Mouse (Mus musculus) gastrocnemius, postnatal 36 days (tissue): ENCODE measurements around the gene 4921517D22Rik. TPM values are rescaled to one million over a fixed set of nuclear protein-coding genes. Genes with fewer than 3 reads are reported as not detected.
"Not testable (repeated sequence)": the region's sequence is repeated elsewhere in the genome, so short reads cannot be mapped to it uniquely, and the experiment has no call there.

Source experiments
- DNase-seq, 2 experiments: peaks; one replicate each; pipeline ENCODE4 v3.0.0; 2022
- intact Hi-C: fragments of 180-260 bp; cut with DNase I; formaldehyde crosslinking; loops from one replicate; pipeline ENCODE4 v1.15.1; 2025
- long read RNA-seq, 2 experiments: library from polyadenylated mRNA; stranded (forward); transcript quantifications; one replicate each; pipeline ENCODE4 v2.0.0; 2021
- total RNA-seq, 2 experiments: library from RNA; stranded (reverse); gene quantifications; 2 replicates each; pipeline ENCODE4 v1.2.3; 2021

The 4921517D22Rik gene
- not detected for total RNA-seq
- long read RNA-seq, experiment 1, result 0 reads
- long read RNA-seq, experiment 2, result 0 reads

DNA sequence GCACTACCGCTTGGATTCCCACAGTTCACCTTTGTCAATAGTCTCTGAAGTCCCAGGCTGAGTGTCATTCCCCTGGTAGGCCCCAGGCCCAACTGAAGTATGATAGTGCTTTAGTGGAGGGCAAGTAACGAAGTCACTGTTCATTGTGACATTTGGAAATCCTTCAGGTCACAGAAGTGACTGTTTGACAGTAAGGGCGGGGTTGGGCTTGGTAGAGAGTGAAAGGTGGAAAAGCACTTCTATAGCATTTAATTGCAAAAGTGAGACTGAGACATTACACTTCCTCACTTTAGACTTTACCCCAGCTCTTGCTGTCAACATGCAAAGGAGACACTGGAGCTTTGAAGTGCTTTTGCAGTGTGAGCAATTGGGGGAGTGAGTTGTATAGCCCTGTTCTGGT, at the start of gene 4921517D22Rik:
TSS of gene 4921517D22Rik (minus strand) at position 101 of the 400 bp plus-strand sequence.
- intact Hi-C loops, result no loop called here

DNA sequence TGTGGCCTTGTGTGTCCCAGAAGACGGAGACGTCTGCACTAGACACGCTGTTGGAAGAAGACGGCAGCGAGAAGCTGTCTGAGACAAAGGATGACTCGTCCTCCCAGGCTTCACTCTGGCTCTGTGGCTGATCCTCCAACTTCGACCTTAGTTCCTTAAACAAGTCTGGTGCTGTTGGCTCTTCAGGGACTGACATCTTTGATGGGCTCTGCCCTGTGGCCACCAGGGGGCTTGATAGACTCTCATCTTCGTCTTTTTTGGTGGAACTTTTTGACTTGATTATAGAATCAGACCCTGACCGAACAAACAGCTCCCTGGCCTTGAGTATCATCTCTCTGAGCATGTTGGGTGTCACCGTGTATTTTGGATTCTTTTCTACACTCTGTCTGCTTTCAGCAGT, 47.8 kb upstream of the 4921517D22Rik start:
- DNase-seq, result no peak
- intact Hi-C loops, result no loop called here

More for the DNA sequence above, at the start of gene 4921517D22Rik:
- no peak for DNase-seq

DNA sequence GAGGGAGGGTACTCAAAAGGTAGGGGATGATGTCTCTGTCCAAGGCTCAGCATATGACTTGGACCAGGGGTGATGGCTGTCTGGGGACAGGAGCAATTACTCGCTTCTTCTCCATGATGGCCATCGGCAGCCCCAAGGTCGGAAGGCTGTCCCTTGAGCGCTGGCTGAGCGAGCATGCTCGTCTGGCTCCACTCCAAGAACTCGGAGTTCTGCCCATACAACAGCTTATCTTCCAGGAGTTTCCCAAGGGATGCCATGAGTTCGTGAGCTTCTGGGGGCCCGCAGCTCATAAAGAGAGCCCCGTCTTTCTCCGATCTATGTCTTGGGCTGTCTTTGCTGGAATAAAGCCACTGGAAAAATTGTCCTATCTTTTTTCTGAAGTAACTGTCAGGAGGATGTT, 47.2 kb upstream of the 4921517D22Rik start:
- intact Hi-C loops, result no loop called here
- peak in 1 of 2 experiments; percentile 38 for DNase-seq

DNA sequence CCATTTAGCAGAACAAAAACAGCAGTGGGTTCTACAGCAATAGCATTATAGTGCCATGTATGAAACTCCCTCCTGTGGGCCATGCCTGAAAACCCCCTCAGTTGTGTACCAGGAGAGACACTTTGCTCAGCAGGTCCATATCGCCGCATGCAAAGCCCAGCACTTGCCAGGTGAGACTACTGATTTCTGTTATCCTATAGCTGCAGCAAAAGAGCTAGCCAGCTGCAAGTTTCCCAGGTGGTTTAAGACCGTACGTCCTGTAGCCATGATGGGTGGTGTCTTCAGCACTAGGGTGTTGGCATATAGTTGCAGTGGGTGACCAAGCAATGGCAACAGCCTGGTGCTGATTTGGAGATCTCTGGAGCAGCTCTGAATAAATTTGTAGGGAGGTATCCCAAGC, 45.5 kb upstream of the 4921517D22Rik start:
- DNase-seq, result no peak
- intact Hi-C loops, result no loop called here

DNA sequence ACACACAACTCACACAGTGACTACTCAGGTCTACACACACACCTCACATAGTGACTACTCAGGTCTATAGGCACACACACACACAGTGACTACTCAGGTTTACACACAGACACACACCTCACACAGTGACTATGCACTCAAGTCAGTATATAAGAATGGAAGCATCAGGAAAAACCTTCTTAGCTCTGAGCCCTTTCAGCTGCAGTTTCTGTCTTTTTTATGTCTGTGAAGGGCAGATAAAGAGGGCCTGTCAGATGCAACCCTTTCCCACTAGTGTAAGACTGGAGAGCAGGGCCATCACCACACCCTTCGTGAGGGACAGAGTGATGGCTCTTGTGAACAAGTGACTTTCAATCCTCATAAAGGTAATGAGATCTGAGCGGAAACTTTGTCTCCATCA, 44.5 kb upstream of the 4921517D22Rik start:
- no peak for DNase-seq
- intact Hi-C loops, result no loop called here

DNA sequence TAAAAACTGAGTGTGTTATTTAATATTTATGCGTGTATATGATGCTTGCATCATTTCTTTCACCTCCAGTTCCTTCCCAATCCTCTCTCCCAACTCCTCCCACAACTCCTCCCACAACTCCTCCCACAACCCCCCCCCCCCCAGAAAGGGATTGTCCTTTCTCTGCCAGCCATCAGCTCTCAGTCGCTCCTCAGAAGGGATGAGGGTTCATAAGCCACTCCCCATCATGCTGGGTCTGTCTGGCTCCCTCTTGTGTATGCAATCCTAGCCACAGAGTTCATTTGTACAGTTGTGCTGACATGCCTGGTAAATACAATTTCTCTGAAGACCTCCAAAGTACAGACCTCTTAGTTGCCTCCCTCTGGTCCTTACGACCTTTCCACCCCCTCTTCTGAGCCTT, 41.3 kb upstream of the 4921517D22Rik start:
- DNase-seq, result no peak
- intact Hi-C loops, result no loop called here

DNA sequence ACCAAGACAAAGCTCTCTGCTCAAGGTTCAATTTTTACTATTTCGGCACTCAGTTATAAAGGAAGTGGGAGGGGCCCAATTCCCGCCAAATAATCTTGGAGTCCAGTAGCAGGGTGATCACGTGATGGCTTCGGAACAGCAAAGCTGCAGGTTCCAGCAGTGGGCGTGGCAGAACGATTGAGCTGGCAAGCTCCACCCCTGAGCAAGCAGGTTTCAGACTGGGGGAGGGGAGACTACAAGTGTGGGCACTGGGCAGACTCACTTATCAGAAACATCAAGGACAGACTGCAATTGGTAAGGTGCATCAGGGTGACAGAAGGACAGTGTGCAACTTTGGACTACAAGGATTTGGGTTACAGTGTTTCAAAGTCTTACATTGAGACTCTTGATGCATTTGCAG, 40.4 kb upstream of the 4921517D22Rik start:
- intact Hi-C loops, DNase-seq: not testable (repeated sequence)

DNA sequence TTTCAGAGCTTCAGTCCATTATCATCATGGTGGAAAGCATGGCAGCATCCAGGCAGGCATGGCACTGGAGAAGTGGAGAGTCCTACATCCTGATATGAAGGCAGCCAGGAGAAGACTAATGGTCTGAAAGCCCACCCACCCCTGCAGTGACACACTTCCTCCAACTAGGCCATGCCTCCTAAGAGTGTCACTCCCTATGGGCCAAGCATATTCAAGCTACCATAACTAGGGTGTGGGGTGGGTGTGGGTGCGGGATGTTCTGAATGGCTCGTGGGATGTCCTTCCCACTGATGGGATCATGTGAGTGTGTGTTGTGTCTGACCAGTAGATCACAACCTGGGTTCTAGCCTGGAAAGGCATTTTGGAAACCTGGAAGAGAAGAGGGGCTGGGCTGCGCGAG, 40.0 kb upstream of the 4921517D22Rik start:
- intact Hi-C loops, result no loop called here
- DNase-seq, result no peak

DNA sequence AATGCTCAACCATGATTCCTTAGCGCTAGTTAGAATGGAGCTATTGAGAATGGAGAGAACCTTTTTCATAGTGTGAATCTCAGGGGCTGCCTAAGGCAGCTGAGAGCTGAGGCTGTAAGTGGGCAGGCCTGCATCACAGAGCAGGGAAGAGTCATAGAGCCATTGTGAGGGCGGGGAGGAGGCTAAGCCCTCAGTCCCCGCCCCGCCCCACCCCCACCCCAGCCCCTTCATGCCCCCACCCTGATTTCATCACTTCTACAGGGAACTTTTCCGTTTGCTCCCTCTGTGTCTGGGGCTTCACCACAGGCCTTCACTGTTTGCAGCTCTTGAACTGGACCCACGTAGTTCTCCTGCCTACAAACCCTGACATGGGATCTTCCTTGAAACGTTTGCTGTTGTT, 37.7 kb upstream of the 4921517D22Rik start, which contains the start of gene Spata31d1d:
TSS of gene Spata31d1d (minus strand) at position 101 of the 400 bp plus-strand sequence.
- intact Hi-C loops, result no loop called here
- DNase-seq, result no peak

DNA sequence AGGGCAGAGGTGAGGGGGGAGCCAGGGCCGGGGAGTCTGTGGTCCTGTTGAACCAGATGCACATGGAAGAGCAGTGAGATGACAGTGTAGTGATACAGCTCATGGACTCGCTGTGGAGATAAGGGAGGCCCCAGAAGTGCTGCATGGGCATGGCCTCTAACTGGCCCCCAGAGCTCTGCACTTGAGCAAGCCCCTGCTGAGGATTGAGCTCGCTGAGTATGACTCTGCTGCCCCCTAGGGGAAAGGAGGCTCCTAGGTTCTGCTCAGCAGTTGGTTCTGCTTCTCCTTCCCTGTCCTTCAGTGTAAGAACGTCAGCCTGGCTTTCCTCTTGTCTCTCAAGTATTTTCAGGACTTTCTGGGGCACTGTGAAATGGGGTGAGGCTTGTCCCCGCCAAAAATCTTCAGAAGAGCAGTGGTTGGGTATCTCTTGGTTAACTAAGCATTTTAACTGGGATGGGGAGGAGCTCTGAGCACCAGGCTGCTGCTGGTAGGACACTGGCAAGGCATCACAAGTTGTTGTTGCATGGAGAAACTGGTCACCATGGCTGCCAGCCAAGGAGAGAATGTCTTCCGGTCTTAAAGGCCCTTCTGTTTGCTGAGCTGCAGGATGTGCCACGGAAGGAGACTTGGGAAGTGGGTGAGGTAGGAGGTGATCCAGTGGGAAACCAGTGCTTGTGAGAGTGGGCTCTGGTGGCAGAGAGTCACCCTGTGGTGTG, 34.6 kb upstream of the 4921517D22Rik start:
- DNase-seq, result peak; percentile 59 to 61
- intact Hi-C loops, result loop anchor here (5.0 kb wide), 2 partner anchors 196 to 211 kb away; no protein-coding TSS in a partner anchor

DNA sequence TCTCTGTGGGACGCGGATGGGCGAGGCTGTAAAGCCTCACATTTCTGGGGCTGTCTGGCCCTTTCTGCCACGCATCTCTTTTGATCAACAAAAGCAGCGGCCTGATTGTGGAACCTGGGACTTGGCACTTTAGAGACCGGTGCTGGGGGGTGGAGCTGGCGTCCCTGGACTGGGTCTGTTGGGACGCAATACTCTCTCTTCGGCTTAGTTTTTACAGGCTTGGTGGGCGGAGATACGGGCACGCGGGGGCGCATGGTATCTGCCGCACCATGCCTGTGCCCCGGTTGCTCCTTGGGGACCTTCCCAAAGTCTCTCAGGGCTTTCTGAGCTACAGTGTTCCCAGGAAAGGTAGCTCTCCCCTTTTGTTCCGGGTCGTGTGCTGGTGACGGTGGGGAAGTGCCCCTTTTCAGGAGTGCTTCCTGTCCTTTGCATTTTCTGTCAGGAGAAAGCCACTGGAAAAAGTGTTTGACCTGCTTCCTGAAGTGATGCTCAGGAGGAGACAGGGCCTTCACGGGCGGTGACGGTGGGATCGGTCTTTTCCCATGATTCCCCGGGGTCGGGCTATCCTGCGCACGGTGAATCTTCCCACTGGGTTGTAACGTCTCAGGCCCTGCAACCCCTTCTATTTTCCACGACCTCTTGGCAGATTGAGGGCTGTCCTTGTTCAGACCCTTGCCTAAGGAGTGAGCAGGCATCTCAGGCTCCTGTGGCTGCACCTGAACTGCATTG, 32.4 kb upstream of the 4921517D22Rik start:
- DNase-seq, result no peak
- intact Hi-C loops, result loop anchor here (5.0 kb wide), 2 partner anchors 194 to 209 kb away; no protein-coding TSS in a partner anchor

DNA sequence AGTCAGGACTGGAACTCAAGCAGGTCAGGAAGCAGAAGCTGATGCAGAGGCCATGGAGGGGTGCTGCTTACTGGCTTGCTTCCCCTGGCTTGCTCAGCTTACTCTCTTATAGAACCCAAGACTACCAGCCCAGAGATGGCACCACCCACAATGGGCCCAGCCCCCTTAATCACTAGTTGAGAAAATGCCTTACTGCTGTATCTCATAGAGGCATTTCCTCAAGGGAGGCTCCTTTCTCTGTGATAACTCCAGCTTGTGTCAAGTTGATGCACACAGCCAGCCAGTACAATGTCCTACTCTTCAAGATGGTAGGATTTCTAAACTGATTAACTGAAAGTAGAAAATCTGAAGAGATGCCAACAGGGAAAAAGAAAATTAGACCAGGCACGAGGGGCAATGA, 28.2 kb upstream of the 4921517D22Rik start:
- intact Hi-C loops, DNase-seq: not testable (repeated sequence)

DNA sequence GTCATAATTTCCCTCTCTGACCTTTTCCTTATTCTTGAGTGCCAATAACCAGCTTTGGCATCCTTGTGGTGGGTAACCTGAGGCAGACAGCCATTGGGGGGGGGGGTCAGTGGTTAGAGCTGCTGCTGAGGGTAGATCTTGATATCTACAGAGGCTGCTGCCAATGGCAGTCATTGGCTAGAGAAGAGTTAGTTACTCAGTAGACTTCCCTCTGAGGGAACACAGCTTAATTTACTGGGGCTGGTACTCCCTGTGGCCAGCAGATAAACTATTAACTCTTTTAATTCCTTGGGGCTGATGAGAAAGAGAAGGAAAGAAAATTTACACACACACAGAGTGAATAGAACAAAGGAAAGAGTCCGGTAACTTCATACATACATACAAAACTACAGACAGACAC, 25.6 kb upstream of the 4921517D22Rik start:
- no peak for DNase-seq
- intact Hi-C loops, result no loop called here

DNA sequence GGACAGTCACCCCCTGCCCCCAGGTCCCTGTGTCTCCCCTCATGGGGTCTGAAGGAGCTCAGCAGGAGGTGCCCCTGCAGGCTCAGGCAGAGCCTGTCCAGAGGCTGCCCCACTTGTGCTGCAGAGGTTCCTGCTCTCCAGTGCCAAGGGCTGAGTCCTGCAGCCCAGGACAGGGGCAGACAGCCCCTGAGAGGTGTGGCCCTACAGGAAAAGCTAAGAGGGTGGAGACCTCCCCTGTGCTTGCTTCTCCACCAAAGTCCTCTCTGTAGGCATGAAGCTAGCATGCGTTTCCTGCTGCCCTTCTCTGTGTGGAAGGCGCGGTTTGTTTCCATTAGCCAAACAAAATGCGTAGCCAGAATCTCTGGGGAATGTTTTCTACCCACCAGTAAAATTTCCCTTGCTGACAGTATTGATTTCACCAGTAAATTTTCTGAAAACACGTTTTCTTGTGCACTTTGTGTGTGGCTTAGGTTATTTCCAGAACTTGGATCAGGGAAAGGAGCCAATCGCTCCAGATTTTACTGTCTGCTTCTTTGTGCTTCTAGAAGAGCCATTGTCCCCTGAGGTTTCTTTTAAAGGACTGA, 25.0 kb upstream of the 4921517D22Rik start:
- DNase-seq, intact Hi-C loops: not testable (repeated sequence)

DNA sequence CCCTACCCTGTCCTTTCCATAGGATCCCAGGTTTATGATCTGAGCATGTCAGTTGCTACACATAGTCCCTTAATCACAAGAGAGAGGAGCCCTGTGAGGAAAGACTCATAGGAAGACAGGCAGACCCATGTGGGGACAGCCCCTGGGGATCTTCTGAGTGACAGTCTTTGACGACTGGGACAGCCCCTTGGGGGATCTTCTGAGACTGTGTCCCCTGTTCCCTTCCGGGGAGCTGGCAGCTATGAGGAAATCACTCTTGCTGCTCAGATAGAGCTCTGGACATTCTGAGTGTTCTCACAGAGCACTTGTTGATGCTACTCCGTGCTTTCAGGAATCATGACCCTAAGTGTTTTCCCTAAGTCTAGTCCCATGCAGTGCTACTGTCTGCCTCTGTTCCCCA, 19.8 kb upstream of the 4921517D22Rik start:
- intact Hi-C loops, result no loop called here
- DNase-seq, result no peak

DNA sequence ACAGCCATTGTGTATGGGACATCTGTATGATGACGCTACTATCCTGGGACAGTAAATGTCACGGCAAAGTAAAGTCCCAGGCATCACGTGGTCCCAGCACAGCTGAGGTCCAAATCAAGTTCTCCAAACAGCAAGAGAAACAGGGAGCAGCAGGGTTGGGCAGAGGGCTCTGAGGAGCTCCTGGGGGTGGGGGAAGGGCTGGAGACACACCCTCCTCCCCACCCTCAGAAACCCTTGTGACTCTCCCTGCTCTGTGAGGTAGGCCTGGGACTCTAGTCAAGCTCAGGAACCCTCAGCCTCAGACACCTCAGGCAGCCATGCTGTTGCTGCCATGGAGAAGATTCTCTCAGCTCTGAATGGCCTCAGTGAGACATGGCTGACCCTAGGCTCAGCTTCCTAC, 18.1 kb upstream of the 4921517D22Rik start, which contains the start of gene Spata31d1b:
TSS of gene Spata31d1b (plus strand) at position 301 of the 400 bp plus-strand sequence.
- intact Hi-C loops, DNase-seq: not testable (repeated sequence)

DNA sequence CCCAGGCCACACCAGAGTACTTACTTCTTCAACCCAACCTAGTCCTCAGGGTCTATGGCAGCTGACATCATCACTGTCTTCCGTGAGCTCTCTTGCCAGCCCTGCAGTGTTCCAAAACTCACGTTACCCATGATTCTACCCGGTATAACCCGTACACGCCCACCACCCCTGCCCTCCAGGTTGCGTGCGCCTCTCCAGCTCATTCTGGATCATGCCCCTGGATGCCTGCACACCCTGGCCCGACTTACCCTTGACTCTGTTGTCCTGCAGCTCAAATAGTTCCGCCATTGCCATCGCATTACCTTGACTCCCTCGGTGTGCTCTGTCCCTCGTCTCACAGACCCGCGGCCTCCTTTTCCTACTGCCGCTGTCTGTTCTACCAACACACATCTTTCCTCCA, 16.3 kb upstream of the 4921517D22Rik start, which contains the start of gene Spata31d1a:
TSS of gene Spata31d1a (minus strand) at position 101 of the 400 bp plus-strand sequence.
- no peak for DNase-seq
- intact Hi-C loops, result no loop called here

DNA sequence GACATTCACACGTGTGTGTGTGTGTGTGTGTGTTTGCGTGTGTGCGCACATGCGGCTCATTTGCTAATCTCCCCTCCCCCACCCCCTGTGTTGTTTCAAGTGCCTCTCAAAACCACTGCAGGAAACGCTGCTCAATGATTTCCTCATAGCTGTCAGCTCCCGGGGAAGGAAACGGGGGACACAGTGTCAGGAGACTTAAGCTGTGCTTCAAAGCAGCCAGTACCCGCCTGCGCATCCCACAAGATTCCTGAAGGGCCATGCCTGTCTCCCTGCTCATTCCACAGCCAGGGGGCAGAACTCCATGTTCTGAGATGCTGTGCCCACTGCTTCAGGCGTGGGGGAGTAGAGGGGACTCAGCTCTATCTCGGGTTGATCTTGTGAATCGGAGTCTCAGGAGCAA, 10.7 kb upstream of the 4921517D22Rik start:
- intact Hi-C loops, result no loop called here
- DNase-seq, result no peak

DNA sequence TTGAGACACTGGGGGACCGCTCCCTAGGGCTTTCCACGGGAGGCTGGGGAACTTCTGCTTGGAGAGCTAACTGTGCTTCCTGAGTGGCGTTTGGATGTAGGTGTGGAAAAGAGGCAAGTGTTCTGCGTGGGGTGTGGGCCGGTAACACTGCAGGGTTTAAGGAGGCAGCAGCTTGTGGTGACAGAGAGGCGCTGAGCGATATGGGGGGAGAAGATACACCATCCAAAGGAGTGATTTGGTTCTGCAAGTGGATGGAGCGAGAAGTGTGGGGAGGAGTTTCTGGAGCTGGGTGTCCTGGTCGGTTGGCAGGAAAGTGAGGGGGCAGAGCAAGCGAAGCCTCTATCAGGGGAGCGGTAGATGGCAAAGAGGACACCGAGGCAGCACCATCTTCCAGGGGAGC, 9.6 kb upstream of the 4921517D22Rik start:
- intact Hi-C loops, result no loop called here
- no peak for DNase-seq

DNA sequence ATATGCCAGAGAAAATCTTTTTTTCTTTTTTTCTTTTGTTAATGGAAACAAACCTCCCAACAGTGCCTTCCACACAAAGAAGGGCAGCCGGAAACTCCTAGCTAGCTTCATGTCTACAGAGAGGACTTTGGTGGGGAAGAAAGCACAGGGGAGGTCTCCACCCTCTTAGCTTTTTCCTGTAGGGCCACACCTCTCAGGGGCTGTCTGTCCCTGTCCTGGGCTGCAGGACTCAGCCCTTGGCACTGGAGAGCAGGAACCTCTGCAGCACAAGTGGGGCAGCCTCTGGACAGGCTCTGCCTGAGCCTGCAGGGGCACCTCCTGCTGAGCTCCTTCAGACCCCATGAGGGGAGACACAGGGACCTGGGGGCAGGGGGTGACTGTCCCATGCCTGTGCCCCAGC, 6.2 kb upstream of the 4921517D22Rik start:
- DNase-seq, intact Hi-C loops: not testable (repeated sequence)

DNA sequence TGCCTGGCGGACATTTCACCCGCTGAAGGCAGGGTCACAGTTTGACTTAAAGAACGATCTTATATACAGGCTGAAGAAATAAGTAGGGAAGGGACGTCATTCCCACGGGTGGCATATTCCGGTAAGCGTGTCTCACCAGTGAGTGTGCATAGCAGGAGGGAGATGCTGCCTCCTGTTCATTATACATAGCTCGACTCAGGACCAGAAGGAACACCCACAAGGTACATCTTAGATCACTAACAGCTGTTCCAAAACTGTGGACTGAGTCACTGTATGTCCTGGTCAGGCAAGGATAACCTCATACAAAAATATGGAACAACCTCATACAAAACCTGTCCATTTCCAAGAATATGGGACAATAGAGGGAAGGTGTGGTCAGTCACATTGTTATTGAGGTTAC, 5.2 kb upstream of the 4921517D22Rik start:
- DNase-seq, result no peak
- intact Hi-C loops, result no loop called here
